Mouse (Mus musculus) megakaryocyte, embryonic 14.5 days (primary cell): ENCODE data around the gene Il4i1. TPM values are rescaled to one million over a fixed set of nuclear protein-coding genes. Genes with fewer than 3 reads are reported as not detected.

Experiments used
- H3K27me3 ChIP-seq: replicated peaks from 2 replicates; pipeline ENCODE3; 2012; ENCODE audit warnings: inconsistent platforms
- H3K36me3 ChIP-seq: replicated peaks from 2 replicates; pipeline ENCODE3; 2012; ENCODE audit warnings: low read length, inconsistent platforms, mixed read lengths
- H3K4me1 ChIP-seq: 2 replicates; pipeline ENCODE4 v1.6.1; 2012; ENCODE audit warnings: inconsistent platforms
- H3K4me3 ChIP-seq: replicated peaks from 2 replicates; pipeline ENCODE3; 2012; ENCODE audit warnings: moderate library complexity, mild to moderate bottlenecking, inconsistent platforms
- H3K9me3 ChIP-seq: 2 replicates; pipeline ENCODE4 v1.6.1; 2012; ENCODE audit warnings: inconsistent platforms
- FLI1 ChIP-seq: IDR thresholded peaks from 2 replicates; pipeline ENCODE4 v1.6.1; 2012; ENCODE audit warnings: low read length, inconsistent platforms, mixed read lengths
- GATA1 ChIP-seq: IDR thresholded peaks from 3 replicates; pipeline ENCODE4 v1.6.1; 2012; ENCODE audit warnings: mixed read lengths, low read length, inconsistent platforms, borderline replicate concordance
- polyA plus RNA-seq: library from polyadenylated mRNA; stranded (reverse); fragments of >175 nt; gene quantifications from 2 replicates; pipeline ENCODE4 v1.2.3, GENCODE M21; 2012; ENCODE audit warnings: low replicate concordance; ENCODE audit not compliant: insufficient read depth

Gene Il4i1
- polyA plus RNA-seq, 1 experiment, result 3.0 TPM

- no peaks in the 10 kb centered on the region for H3K9me3 ChIP-seq
- no peaks in the 10 kb centered on the region for H3K27me3 ChIP-seq
- no peak overlapping the region for H3K4me3 ChIP-seq
- peaks cover 66% of the 10 kb centered on the region for H3K36me3 ChIP-seq
- H3K4me1 ChIP-seq, result peaks cover 57% of the 10 kb centered on the region
- no peak for TF ChIP-seq FLI1
- TF ChIP-seq GATA1, result no peak
Measured at GRCm38 (mm10) chr7:44888256-44889105, 72.3 kb downstream of the Il4i1 start.

GRCm38 (mm10) chr7:44890180-44890579, 74.0 kb downstream of the Il4i1 start:
- Histone ChIP-seq H3K36me3 (peaks cover 51% of the 10 kb centered on the region), H3K27me3 (no peaks in the 10 kb centered on the region), H3K4me3 (peak overlapping the region; percentile 83), H3K9me3 (no peaks in the 10 kb centered on the region), H3K4me1 (peaks cover 63% of the 10 kb centered on the region)
- no peak for TF ChIP-seq FLI1
- no peak for TF ChIP-seq GATA1

Other genes starting within 250 kb of the Il4i1 start
- 2.4 and 14.1 TPM in 2 replicates for gene Napsa, start 244.0 kb upstream of the Il4i1 start, polyA plus RNA-seq
- gene Kcnc3, start 225.7 kb upstream of the Il4i1 start, polyA plus RNA-seq, result 1.8 and 4.0 TPM in 2 replicates
- 0.02 TPM in 1 of 2 replicates, not detected in the other for gene Myh14, start 145.5 kb upstream of the Il4i1 start, polyA plus RNA-seq
- not detected in 2 replicates for gene Izumo2, start 107.6 kb upstream of the Il4i1 start, polyA plus RNA-seq
- 63.8 and 68.6 TPM in 2 replicates for gene Vrk3, start 68.0 kb upstream of the Il4i1 start, polyA plus RNA-seq
- 0.12 TPM in 1 of 2 replicates, not detected in the other for gene Zfp473, start 65.3 kb upstream of the Il4i1 start, polyA plus RNA-seq
- gene Nup62, start 299 bp upstream of the Il4i1 start, polyA plus RNA-seq, result 59.4 and 135 TPM in 2 replicates
- gene Atf5, start 271 bp downstream of the Il4i1 start, polyA plus RNA-seq, result 279 and 321 TPM in 2 replicates
- 372 and 2,506 TPM in 2 replicates for gene Akt1s1, start 32.6 kb downstream of the Il4i1 start, polyA plus RNA-seq
- gene Tbc1d17, start 32.7 kb downstream of the Il4i1 start, polyA plus RNA-seq, result 44.5 TPM in 2 replicates
- gene Pnkp, start 40.8 kb downstream of the Il4i1 start, polyA plus RNA-seq, result 30.0 and 36.4 TPM in 2 replicates
- 191 and 368 TPM in 2 replicates for gene Ptov1, start 53.4 kb downstream of the Il4i1 start, polyA plus RNA-seq
- 249 and 952 TPM in 2 replicates for gene Med25, start 76.3 kb downstream of the Il4i1 start, polyA plus RNA-seq
- gene Fuz, start 79.7 kb downstream of the Il4i1 start, polyA plus RNA-seq, result 69.9 and 126 TPM in 2 replicates
- 137 and 235 TPM in 2 replicates for gene Ap2a1, start 113.1 kb downstream of the Il4i1 start, polyA plus RNA-seq
- gene Tsks, start 126.8 kb downstream of the Il4i1 start, polyA plus RNA-seq, result 0.62 TPM in 1 of 2 replicates, not detected in the other
- 0.82 TPM in 1 of 2 replicates, not detected in the other for gene Cpt1c, start 158.5 kb downstream of the Il4i1 start, polyA plus RNA-seq
- gene Prmt1, start 170.2 kb downstream of the Il4i1 start, polyA plus RNA-seq, result 7.0 and 74.9 TPM in 2 replicates
- 44.2 and 87.0 TPM in 2 replicates for gene Irf3, start 181.3 kb downstream of the Il4i1 start, polyA plus RNA-seq
- gene Bcl2l12, start 182.3 kb downstream of the Il4i1 start, polyA plus RNA-seq, result 44.7 and 73.7 TPM in 2 replicates
- 219 and 387 TPM in 2 replicates for gene Scaf1, start 200.0 kb downstream of the Il4i1 start, polyA plus RNA-seq
- 26.5 and 83.1 TPM in 2 replicates for gene Rras, start 201.6 kb downstream of the Il4i1 start, polyA plus RNA-seq
- 63.6 and 73.6 TPM in 2 replicates for gene Prr12, start 236.5 kb downstream of the Il4i1 start, polyA plus RNA-seq
- 150 and 186 TPM in 2 replicates for gene Nosip, start 246.0 kb downstream of the Il4i1 start, polyA plus RNA-seq
- 91.5 and 106 TPM in 2 replicates for gene Prrg2, start 246.3 kb downstream of the Il4i1 start, polyA plus RNA-seq